Mouse (Mus musculus) stomach, embryonic 16.5 days (tissue): ENCODE measurements around the gene Mapre1. TPM values are rescaled to one million over a fixed set of nuclear protein-coding genes. Genes with fewer than 3 reads are reported as not detected.

Experiments
- ATAC-seq: fragments of 200-750 bp; cut with Nextera tagmentation; 2 replicates; pipeline ENCODE4 v1.8.0; 2017; ENCODE audit warnings: moderate number of reproducible peaks, moderate TSS enrichment; ENCODE audit not compliant: insufficient read depth, low FRiP score
- H3K27ac ChIP-seq: fragments of 300-500 bp; sonication (generic); 2 replicates; pipeline ENCODE4 v1.5.1; 2014; ENCODE audit warnings: low read length
- H3K27me3 ChIP-seq: fragments of 300-500 bp; sonication (generic); 2 replicates; pipeline ENCODE4 v1.6.1; 2014; ENCODE audit warnings: low read length, control low read depth, mixed read lengths; ENCODE audit not compliant: control insufficient read depth, insufficient read depth
- H3K36me3 ChIP-seq: fragments of 300-500 bp; sonication (generic); 2 replicates; pipeline ENCODE4 v1.6.1; 2014; ENCODE audit warnings: low read length; ENCODE audit not compliant: control insufficient read depth, insufficient read depth
- H3K4me1 ChIP-seq: fragments of 300-500 bp; sonication (generic); 2 replicates; pipeline ENCODE4 v1.6.1; 2014; ENCODE audit warnings: low read length, control low read depth, mixed read lengths; ENCODE audit not compliant: control insufficient read depth, insufficient read depth
- H3K4me2 ChIP-seq: fragments of 300-500 bp; sonication (generic); 2 replicates; pipeline ENCODE4 v1.6.1; 2014; ENCODE audit warnings: low read depth, low read length, mixed read lengths
- H3K4me3 ChIP-seq: fragments of 300-500 bp; sonication (generic); replicated peaks from 2 replicates; pipeline ENCODE4 v1.5.1; 2014; ENCODE audit warnings: mild to moderate bottlenecking, low read length
- H3K9ac ChIP-seq: fragments of 300-500 bp; sonication (generic); 2 replicates; pipeline ENCODE4 v1.6.1; 2014; ENCODE audit warnings: low read length
- H3K9me3 ChIP-seq: fragments of 300-500 bp; sonication (generic); replicated peaks from 2 replicates; pipeline ENCODE4 v1.6.1; 2016; ENCODE audit warnings: low read length, control low read depth; ENCODE audit not compliant: control insufficient read depth
- WGBS: fragments of 180-500 bp; shearing (Covaris S2); extraction: QIAGEN DNeasy Blood & Tissue Kit; methylation state at CpG from one replicate; pipeline ENCODE4 v1.1.7; 2014; 5-methylcytosine and 5-hydroxymethylcytosine counted together
- polyA plus RNA-seq: library from polyadenylated mRNA; unstranded; fragments of >200 nt; fragmentation: Nextera tagmentation; extraction: Ambion mirVana; gene quantifications from 2 replicates; pipeline ENCODE4 v1.2.1, GENCODE M21; 2015

Gene Mapre1
- polyA plus RNA-seq, 1 experiment from 2014 or later: 252 TPM

DNA sequence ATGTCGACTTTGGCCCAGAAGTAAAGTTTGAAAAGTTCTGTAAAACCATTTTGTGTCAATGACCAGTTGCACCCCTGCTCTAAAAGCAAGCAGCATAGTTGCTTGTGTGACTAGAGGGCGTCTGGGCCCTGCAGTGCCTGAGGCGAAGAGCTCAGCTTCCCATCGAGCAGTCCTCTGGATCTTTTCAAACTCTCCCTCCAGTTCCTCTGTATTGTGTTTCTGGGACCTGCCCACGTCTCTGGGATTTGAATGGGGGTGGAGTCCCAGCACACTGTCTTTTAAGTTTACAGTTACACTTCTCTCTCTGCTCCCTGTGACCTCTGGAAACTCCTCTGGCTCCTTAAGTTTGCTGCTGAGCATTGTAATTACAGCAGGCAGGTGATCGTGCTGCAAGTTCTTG is 26.4 kb downstream of the Mapre1 start:
- Histone ChIP-seq H3K4me3 (no peak overlapping the region), H3K9ac (no peak overlapping the region), H3K27me3 (no peaks in the 10 kb centered on the region), H3K27ac (no peak overlapping the region), H3K9me3 (no peaks in the 10 kb centered on the region), H3K36me3 (peaks cover 10% of the 10 kb centered on the region; the same call in 1 of the 2 replicates), H3K4me1 (no peaks in the 10 kb centered on the region), H3K4me2 (no peak overlapping the region)
- ATAC-seq: no peak
- WGBS: 55% methylated on average over 6 of the region's 6 CpGs

DNA sequence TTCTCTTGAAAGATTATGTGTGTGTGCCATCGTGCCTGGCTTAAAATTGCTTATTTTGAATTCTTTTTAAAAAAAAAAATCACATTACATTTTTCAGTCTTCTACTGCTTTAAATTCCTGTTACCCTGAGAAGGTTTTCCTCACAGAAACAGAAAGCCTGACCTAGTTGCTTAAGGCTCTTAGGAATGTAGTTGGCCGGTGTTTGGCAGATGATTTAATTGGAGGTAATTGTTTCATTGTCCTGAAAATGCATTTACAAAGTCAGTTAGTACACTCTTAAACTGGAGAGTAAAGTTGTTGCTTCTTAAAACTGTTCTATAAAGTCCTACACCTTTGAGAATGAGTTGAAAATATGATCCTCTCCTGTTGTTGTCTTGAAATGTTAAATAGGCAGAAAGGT is 27.8 kb downstream of the Mapre1 start:
- Histone ChIP-seq H3K36me3 (peaks cover 10% of the 10 kb centered on the region; the same call in 1 of the 2 replicates), H3K4me3 (no peak overlapping the region), H3K4me1 (no peaks in the 10 kb centered on the region), H3K4me2 (no peak overlapping the region), H3K27me3 (no peaks in the 10 kb centered on the region), H3K27ac (no peak overlapping the region), H3K9ac (no peak overlapping the region), H3K9me3 (no peaks in the 10 kb centered on the region)
- no peak for ATAC-seq
- 91% methylated on average over 2 of the region's 2 CpGs for WGBS

DNA sequence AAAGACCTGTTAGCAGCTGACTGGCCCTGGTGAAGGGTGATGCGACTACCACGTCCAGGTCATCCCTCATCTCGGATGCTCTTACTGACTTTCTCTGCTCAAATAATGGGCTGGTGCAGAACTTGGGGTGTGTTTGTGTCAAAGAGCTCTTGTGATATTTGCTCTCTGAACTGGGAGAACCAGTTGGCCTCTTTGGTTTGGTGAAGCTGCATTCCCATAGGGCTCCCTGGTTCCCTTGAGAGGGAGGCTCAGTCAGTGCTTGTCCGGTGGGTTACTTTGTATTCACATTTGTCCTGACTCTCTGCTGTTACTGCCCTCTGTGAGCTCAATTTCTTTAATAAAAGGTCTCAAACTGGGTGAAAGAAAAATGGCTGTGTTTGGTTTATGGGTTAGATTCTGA is 31.9 kb downstream of the Mapre1 start:
- H3K4me2 ChIP-seq: no peak overlapping the region
- H3K4me3 ChIP-seq: no peak overlapping the region
- WGBS: 70% methylated on average over 4 of the region's 4 CpGs
- H3K36me3 ChIP-seq: peaks cover 5% of the 10 kb centered on the region; the same call in 1 of the 2 replicates
- no peaks in the 10 kb centered on the region for H3K9me3 ChIP-seq
- H3K9ac ChIP-seq: no peak overlapping the region
- ATAC-seq: no peak
- no peaks in the 10 kb centered on the region for H3K27me3 ChIP-seq
- no peaks in the 10 kb centered on the region for H3K4me1 ChIP-seq
- no peak overlapping the region for H3K27ac ChIP-seq

DNA sequence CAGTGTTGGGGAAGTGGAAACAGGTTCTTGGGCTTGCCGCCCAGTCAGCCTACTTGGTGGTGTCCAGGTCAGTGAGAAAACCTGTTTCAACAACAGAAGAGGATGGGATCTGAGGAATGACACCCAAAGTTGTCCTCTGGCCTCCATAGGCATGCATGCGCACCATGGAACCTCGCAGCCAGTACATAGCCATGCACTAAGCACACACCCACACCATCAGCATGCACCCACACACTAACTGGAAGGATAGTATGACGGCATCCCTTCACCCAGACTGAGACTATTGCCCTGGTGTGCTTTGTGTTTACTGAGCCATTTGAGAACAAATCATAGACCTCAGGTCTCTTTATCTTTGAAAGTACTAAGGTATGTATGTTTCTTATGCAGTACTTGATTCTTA is 34.4 kb downstream of the Mapre1 start:
- no peaks in the 10 kb centered on the region for H3K4me1 ChIP-seq
- H3K4me3 ChIP-seq: no peak overlapping the region
- H3K27ac ChIP-seq: no peak overlapping the region
- ATAC-seq: no peak
- no peaks in the 10 kb centered on the region for H3K27me3 ChIP-seq
- no peak overlapping the region for H3K9ac ChIP-seq
- H3K4me2 ChIP-seq: no peak overlapping the region
- WGBS: 92% methylated on average over 4 of the region's 4 CpGs
- no peaks in the 10 kb centered on the region for H3K9me3 ChIP-seq
- H3K36me3 ChIP-seq: peaks cover 5% of the 10 kb centered on the region; the same call in 1 of the 2 replicates

DNA sequence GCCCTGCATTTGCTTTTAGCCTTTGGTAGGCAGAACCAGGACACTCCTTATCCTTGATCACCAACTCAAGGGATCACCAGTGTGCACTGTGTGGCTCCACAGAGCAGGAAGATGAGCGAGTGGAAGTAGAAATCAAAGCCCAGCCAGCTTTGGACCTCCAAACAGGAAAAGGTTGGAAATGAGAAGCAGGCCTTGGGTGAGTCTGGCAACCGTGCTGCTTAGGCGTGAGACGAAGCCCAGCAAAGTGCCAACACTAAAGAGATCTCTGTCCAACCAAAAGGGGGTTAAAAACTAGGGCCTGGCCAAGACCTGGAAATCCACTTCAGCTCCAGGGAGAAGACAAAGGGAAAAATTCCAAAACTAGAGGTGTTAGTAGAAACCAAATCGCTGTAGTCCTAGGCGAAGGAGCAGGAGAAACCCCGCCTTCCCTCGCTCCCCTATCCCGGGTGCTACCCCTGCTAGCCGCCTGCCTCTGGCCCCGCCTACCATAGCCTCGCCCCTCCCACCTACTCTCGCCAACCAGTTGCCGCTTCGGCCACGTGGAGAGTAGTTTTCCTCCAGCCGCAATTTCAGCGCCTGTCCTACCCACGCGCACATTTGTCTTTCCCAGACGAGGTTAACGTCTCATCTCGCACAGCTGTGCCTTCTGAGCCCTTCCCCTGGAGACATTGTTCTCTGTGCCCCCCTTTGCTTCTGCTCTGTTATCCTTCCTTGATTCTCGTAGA is 37.7 kb downstream of the Mapre1 start:
- Histone ChIP-seq H3K27me3 (no peaks in the 10 kb centered on the region), H3K9me3 (no peaks in the 10 kb centered on the region), H3K4me1 (no peaks in the 10 kb centered on the region), H3K36me3 (no peaks in the 10 kb centered on the region; the same call in 1 of the 2 replicates), H3K4me3 (peak overlapping the region; percentile 40), H3K4me2 (peak overlapping the region; percentile 64), H3K9ac (peak overlapping the region; percentile 56), H3K27ac (no peak overlapping the region)
- ATAC-seq: peak; percentile 92
- WGBS: 10% methylated on average over 24 of the region's 24 CpGs

DNA sequence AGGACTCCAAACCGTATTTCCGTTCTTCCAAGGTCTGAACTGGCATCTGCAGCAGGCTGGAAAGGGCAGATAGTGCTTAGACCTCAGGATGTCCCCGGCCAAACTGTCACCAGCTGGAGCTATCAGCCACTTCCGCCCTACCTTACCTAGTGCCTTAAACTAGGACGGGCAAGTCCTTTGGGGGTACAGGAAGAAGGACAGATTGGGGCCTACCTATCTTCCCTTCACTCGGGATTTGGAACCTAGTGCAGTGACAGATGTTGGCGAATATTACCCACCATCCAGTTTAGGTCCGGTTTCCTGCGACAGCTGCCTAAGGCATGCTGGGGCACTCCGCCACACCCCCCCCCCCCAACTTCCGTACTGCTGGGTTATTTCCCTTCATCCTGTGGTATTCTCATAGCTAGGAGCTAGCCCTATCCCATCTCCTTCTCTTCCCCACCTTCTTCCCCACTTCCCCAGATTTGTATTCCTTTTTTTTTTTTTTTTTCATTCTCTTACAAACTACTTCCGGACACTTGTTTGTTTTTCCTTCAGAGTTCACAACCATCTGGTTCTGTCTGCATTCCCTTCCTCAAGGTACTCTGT is 38.4 kb downstream of the Mapre1 start, which contains the start of gene Efcab8:
Gene Efcab8, plus strand, starts transcription at position 538 of the 588 bp plus-strand sequence.
- Histone ChIP-seq H3K4me2 (peak within 1 kb of the TSS; percentile 64), H3K27ac (no peak within 1 kb of the TSS), H3K27me3 (no peaks in the 10 kb centered on the region), H3K36me3 (no peaks in the 10 kb centered on the region), H3K9me3 (no peaks in the 10 kb centered on the region), H3K9ac (peak within 1 kb of the TSS; percentile 56), H3K4me3 (peak within 1 kb of the TSS; percentile 40), H3K4me1 (no peaks in the 10 kb centered on the region)
- ATAC-seq: peak; percentile 4; the same call in 1 of the 2 replicates
- WGBS: 37% methylated on average over 12 of the region's 12 CpGs

DNA sequence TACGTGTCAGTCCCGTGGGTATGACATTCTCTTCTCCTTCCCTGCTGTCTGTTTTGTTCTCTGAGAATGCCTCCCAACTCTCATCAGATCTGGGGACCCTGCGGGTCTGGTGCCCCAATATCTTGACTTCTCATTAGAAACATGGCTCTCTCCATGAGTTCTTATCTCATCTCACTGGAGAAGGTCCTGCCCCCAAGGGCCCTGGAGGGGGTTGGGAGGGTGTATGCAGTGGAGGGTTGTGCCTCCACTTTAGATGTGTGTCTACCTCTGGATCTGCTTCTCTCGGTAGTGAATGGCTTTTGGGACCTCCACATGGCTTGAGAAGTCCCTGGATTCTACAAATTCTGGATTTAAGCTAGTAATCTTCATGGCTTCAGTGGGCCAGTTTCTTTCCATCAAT is 40.1 kb downstream of the Mapre1 start:
- no peaks in the 10 kb centered on the region for H3K36me3 ChIP-seq
- H3K4me2 ChIP-seq: no peak overlapping the region
- no peak overlapping the region for H3K27ac ChIP-seq
- no peak overlapping the region for H3K4me3 ChIP-seq
- no peaks in the 10 kb centered on the region for H3K4me1 ChIP-seq
- ATAC-seq: no peak
- no peaks in the 10 kb centered on the region for H3K27me3 ChIP-seq
- H3K9ac ChIP-seq: no peak overlapping the region
- WGBS: 86% methylated on average over 4 of the region's 4 CpGs
- H3K9me3 ChIP-seq: no peaks in the 10 kb centered on the region

DNA sequence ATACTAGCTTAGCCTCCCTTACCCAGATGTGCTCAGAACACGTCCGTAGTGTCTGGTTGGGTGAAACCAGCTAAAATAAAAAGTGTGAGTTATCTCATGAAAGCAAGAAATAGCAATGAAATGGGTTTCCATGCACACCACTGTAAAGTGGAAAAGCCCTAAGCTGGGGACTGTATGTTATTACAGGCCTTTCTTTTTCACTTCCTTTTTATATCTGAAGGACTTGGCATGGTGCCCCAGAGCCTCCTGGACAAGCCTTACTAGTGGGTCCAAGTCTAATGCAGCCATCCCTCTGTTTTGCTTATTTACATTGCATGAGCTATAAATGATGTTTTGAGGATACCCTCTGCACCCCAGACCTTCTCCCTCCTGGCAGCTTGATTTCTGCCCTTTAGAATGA is 43.6 kb downstream of the Mapre1 start:
- Histone ChIP-seq H3K27me3 (no peaks in the 10 kb centered on the region), H3K9ac (no peak overlapping the region), H3K9me3 (no peaks in the 10 kb centered on the region), H3K4me3 (no peak overlapping the region), H3K36me3 (no peaks in the 10 kb centered on the region), H3K27ac (no peak overlapping the region), H3K4me2 (no peak overlapping the region), H3K4me1 (no peaks in the 10 kb centered on the region)
- WGBS: 79% methylated on average over 2 of the region's 2 CpGs
- no peak for ATAC-seq

DNA sequence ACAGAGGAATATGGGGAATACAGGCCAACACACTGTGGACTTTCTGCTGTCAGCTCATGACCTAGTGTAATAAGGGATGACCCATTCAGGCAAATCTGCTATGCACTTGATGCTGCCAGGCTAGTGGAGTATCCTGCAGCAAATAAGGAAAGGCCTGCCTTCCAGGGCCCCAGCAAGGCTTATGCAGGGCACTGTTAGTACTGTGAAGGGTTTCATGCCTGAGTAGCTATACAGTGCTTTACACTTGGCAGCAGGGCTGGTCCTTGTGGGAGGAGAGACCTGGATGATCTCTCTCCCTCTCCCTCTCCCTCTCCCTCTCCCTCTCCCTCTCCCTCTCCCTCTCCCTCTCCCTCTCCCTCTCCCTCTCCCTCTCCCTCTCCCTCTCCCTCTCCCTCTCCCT is 52.3 kb downstream of the Mapre1 start:
- Histone ChIP-seq H3K4me2 (no peak overlapping the region), H3K27ac (no peak overlapping the region), H3K4me3 (no peak overlapping the region), H3K27me3 (no peaks in the 10 kb centered on the region), H3K9me3 (no peaks in the 10 kb centered on the region), H3K4me1 (no peaks in the 10 kb centered on the region), H3K9ac (no peak overlapping the region), H3K36me3 (no peaks in the 10 kb centered on the region)
- no peak for ATAC-seq
